Mouse (Mus musculus): ENCODE measurements around the gene Slc39a13. TPM values are rescaled to one million over a fixed set of nuclear protein-coding genes. Genes with fewer than 3 reads are reported as not detected.

Gene Slc39a13
- total RNA-seq, 2 experiments from 2014 or later: 24.2 to 31.9 TPM

DNA sequence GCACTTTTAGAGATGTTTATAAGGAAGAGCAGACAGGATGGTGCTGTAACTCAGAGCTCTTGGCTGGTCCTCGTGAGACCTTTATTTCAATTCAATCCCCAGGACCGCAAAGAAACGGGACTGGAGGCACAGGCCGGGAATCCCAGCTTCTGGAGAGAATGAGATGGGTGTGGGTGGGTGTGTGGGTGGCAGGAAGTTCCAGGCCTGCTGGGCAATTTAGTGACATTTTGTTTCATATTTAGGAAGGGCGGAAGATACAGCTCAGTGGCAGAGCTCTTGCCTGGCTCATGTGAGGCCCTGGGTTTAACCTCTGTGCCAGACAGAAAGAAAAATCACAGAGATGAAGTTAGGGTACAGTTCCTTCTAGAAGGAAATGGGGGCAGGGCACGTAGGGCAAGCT, 20.0 kb upstream of the Slc39a13 start:
- DNase-seq: no peak

DNA sequence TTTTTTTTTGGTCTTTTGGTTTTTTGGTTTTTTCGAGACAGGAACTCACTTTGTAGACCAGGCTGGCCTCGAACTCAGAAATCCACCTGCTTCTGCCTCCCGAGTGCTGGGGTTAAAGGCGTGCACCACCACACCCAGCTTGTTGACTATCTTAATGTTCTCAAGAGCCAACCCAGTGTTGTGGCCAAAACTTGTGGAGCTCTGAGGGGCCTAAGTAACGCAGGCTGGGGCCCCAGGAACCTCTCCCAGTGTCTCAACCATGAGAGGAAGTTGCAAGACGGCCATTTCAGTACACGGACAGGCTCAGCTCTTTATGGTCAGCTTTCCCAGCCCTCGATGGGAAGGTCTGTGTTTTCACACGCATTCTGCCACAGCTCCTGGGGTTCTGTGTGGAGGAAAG, 18.8 kb upstream of the Slc39a13 start:
- no peak for DNase-seq

DNA sequence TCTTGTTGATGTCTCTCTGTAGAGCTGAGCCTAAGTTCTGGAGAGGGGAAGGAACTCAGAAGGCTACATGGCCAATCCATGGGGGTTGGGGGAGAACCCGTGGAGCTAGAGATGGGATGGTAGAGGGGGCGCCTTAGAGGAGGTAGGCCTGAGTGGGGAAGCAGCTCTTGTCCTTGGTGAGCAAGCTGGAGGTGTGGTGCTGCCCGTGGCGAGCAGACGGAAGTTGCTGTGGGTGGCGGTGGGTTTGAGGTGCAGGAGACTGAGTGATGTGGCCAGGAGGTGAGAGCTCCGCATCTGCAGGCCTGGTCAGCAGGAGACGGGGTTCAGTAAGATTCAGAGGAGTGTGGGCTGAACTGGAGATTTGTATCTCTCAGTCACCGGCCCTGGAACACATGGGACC, 17.2 kb upstream of the Slc39a13 start:
- no peak for DNase-seq

DNA sequence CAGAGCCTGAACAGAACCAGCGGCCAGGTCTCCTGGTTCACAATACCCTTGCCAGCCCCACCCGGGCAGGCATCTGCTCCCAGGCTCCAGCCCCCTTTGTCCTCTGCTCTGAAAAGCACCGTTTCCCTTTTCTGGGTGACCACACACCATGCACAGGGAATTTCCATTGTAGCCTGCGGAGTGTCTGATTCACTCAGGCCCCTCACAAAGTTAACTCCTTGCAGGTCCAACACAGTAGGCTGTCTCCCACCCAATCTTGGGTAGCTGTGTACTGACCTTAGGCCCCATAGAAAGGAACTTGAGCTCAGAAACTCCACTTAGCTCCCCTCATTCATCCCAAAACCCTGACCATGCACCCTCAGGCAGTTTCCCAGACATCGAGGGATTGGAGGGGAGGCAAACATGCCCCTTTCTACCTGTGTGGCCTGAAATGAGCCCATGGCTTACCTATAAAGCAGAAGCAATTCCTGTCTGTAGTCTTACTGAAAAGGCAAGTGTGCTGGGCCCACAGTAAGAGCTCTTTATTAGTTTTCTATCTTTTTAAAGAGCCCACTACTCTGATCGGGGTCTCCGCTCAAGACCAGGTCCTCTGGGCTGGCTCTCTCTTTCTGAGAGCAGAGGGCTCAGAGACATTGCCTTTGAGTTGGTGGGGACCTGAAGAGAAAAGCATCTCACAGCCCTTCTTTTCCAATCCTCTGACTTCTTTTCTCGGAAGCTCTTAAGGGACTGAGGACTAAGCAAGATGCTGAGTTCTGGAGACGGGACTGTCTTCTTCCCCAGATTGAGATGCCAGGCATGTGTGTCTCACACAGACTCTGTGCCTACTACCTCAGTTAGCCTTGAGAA, 16.4 kb upstream of the Slc39a13 start:
- DNase-seq: no peak

DNA sequence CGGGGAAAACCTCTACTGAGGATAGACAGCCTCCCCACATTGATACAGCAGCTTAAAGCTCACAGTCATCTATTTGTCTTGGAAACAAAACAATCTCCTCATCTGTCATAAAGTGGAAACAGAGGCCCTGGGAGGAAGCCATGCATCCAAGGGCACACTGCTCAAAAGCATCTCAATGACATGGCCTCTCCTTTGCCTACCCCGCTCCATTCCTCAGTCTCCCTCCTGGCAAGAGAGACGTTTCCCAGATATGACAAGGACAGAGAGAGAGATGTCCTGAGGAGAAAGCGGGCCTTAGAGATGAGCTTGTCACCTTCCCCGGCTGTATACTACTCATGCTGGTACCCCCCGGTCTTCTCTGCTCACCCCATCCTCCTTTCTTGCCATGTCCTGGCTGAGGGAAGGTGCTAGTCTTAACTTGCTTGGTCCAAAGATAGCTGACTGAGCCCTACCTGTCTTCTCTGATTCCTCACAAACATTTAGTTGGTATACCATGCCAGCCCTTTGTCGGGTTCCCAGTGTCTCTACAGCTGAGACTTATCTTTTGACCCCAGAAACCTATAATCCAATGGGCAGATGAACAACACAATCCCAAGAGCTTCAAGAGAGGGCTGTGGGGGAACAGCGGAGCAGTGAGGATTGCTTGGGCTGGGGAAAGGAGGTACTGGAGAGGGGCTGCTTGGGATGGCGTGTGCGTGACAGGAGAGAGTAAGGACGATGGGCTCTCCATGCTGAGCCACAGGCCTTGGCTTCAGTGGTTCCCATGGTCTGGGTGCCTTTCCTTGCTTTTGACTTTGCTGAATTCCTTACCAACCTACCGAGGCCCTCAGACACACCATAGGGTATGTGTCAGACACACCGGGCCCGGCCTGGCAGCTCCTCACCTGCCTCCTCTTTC, 15.5 kb upstream of the Slc39a13 start:
- DNase-seq: no peak

DNA sequence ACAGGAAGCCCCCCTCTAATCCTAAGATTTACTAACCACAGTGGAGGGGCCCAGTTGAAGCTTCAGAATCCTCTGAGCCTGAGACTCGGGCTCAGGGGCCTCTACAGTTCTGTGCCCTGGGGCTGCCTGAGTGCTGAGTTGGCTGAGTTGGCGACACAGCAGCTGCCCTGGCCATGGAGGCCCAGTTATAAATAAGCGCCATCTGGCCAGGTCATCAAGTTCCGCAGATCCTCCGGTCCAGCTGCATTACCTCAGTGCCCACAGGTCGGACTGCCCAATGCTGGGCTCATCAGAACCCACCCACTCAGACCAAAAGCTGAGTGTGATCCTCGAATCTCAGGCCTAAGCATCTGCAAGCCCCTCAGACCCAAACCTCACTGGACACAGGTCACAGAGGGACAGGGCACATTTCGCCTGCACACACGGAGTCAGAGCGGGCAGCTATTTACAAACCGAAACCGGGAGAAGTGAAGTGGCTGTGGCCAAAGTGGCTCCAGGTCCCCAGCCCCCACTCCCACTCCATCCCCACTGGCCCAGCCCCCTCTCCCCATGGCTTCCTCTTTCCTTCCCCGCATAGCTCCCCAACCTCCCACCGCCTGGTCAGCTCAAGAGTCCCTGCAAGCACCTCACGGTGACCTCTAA, 14.1 kb upstream of the Slc39a13 start:
- no peak for DNase-seq

DNA sequence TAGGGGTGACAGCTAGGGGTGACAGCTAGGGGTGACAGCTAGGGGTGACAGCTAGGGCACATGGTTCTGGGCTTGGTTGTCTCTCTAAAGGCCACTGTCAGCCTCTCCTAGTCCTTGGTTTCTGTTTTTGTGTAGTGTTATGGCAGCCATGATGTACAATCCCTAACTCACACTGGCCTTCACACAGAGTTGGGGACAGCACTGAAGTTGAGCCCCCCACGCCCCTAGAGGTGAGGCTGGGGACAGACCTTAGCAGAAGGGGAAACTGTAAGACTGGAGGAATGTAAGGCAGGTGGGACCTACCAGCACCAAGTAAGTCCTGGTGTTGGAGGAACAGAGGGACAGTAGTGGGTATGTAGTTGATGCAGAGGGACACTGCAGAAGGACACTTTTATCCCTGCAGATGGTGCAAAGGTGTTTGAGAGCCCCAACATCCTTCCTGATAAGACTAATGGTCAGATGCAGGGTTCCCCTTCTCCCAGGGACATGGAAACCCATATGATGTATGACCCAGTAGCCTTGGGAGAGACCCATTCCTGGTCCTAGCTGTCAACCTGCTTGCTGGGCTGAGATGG, 13.2 kb upstream of the Slc39a13 start:
- DNase-seq: no peak

DNA sequence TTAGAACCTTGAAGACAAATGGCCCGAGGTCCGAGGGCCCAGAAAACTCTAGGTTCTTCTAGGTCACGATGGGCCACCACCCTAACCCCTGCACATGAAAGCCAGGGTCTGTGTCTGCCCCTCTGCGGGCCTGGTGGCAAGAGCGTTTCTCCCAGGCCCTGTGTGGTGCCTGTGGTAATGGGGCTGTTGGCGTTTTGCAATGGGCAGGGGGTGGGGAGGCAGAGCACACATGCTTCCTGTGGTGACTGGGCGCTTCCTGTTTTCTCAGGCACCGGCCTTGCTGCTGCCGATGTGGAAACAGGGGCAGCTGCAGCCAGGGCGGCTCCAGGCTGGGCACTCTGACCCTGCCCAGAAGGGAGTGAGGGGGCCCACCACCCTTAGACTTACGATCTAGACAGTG, 12.6 kb upstream of the Slc39a13 start:
- DNase-seq: peak; percentile 60 to 64

DNA sequence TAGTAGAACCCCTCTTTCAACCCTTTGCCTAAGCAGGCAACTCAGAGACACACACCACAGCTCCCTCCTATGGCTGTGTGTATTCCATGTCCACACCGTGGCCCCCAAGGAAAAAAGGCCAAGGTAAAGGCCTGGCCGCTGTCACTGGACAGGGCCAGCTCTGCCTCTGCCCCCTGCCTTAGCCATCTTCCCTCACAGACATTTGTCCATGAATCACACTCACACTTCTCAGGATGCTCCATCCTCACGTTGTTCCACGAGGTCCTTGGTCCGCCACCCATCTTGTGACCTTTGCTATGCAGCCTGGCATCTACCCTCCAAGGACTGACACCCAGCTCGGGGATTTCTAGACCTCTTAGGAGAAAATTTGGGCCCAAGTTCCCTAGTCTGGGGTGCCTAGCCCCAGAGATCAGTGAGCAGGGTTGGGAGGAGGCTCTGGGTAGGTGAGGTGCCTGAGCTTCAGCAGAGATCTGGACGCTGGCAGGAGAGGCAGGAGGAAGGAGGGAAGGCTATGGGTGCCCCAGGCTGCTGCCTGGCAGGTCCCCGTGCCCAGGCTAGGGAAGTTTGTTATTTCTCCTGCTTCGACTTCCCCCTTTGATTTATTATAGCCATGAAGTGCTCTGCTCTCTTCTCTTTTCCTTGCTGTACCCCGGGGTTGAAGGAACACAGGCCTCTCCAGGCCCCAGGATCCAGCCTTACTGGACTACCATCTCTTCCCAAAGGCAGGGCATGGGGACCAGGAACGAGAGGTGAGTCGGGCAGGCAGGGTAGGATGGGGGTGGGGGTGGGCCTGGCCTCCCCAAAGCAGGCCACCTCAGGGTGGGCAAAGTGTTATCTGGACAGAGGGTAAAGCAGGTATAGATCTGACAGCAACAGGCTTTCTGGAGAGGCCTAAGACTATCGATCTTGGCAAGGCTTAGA, 11.8 kb upstream of the Slc39a13 start, which contains the start of gene Spi1:
TSS of gene Spi1 (plus strand) at position 616 of the 921 bp plus-strand sequence.
- no peak for DNase-seq

DNA sequence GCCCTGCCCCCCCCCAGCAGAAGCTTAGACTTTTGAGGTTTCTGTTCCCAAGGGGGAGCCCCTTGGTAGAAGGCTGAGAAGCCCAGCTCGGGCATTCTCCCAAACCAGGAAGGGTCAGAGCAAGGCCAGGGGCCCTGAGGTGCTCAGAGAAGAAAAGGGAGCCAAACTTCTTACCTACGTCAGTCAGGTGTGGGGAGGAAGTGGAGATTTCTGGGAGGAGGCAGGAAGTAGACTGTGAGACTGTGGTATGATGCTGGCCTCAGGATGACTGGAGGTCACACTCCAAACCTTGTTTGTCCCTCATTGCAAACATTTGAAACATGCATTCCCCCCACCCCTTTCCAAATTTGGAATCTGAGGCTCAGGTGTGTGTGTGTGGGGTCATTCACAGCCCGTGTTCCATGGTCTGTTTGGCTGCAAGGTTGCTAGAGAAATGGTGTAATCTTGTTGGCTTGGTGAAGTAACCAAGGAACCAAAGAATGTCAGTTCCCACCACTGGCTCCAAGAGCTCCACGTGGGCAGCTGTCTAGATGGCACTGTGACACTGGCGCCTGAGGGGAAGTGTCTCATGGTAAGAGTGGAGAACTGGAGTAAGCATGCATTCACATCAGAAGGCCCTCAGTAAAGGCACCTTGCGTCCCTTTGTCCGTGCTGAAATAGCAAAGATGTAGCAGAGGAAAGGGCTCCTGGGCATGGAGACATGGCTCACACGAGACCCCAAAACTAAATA, 10.7 kb upstream of the Slc39a13 start:
- DNase-seq: no peak

DNA sequence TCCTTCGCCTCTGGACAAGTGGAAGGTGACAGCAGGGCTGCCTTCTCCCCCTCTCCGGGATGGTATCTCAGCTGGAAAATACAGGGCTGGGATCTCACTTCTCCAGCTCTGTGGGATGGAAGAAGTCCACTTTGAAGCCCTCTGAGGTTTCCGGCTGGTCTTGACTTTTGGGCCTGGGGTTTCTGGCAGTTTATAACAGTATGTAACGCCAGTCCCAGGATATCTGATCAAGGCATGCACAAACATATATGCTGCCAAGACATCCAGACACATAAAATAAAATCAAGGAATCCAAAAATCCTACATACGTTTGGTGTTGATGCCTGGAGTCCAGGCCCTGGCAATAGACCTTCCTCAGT, 8.8 kb upstream of the Slc39a13 start:
- DNase-seq: no peak

DNA sequence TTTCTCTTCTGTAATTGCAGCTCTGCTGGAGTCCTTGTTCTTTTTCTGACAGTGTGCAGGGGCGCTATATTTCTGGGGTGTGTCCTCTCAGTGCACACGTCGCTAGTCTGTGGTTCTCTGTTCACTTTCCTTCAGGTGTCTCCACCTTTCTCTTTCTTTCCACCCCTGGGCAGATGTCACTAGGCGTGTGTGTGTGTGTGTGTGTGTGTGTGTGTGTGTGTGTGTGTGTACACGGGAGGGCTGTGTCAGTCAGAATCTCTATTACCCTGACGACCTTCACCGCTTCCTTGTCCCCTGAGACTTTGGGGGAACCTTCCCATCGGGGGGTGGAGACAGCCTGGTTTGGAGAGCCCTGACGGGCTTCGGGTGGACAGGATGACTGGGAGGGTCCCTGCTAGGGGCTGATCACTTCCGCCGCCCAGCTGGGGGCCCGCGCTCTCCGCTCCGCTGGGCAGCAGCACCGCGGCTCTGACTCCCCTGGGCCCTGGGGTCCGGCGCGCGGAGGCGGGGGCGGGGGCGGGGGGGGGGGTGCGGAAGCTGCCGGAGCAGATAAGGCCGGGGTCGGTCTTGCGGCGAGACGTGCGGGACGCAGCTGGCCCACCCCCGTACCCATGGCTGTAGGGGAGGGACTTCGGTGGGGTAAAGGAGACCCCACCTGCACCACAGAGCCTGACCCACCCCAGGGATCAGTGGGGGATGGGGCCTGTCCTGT, 8.3 kb upstream of the Slc39a13 start:
- no peak for DNase-seq

DNA sequence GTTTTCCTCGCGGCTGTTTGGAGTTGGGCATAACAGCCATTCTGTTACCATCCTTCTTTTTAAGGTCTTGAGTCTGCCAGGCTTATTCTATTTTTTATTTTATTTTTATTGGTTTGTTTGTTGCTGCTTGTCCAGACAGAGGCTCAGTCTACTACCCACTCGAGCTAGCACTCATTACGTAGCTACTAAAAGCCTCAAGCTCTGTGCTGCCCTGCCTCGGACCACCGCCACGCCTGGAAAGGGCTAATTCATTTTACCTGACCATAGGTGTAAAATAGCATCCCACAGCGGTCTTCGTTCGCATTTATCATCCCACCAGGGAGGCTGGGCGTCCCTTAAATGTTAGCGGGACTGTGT, 7.7 kb upstream of the Slc39a13 start:
- DNase-seq: no peak

DNA sequence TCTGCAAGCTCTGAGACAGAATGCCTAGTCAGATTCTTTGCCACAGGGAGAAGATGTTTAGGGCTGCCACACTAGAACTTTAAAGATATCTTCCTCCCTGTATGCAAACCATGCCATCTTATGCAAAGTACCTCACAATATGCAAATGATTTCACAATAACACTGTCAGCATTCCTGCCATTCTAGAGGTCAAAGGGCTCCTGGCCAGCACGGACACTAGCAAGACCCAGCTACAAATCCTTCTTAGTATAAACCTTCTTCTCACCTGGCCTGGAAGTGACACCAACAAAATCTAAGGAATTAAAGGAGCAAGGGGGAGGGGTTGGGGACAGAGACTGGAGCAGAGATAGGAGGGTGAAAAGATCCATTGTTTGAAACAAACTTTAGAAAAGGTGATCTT, 1.9 kb upstream of the Slc39a13 start:
- no peak for DNase-seq

DNA sequence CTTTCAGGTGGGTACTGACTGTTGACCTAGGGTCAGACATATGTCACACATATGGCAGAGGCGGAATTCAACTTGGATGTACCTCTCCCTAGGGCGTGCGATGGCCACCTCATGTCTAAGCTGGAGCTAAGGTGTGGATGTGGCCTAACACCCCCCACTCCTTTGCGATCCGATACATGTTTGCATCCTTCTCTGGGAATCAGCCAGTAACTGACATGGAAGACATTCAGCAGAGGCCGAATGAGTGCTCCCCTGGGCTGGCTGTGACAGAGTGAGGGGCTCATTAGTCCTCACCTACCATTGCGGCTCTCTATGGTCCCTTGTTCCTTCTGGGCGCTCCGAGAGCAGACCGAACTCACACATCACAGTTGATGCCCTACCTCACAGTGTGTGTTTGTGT, 842 bp upstream of the Slc39a13 start:
- no peak for DNase-seq

DNA sequence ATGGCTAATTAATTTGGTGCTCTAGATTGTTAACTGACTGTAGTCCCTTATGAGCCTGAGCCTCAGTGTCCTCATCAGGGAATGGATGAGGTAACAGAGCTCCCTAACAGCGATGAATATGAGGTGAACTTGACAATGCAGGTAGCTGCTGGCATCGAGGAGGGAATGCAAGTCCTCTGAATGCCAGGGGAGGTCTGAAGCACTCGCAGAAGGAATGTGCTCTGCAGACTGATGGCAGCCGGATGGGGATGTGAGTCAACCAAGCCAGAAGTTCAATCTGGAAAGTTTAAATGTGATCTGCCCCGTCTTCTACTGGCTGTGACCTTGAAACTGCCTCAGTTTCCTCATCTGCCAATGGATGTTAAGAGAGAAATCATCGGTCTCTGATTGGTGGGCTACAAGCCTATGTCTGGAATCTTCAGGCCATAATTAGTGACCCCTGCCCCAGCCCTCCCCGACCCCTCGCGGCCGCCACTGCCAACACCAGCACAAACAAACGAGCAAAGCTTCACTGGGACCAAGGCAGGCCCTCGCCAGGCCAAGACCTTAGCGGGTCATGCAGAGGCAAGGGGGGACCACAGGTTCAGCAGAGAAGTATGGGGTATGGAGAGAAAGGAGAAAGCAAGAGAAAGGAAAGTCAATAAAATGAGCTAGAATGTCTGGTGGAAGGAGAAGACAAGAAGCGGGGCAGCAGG, 764 bp downstream of the Slc39a13 start:
- peak in 1 of 2 experiments; percentile 31 for DNase-seq

DNA sequence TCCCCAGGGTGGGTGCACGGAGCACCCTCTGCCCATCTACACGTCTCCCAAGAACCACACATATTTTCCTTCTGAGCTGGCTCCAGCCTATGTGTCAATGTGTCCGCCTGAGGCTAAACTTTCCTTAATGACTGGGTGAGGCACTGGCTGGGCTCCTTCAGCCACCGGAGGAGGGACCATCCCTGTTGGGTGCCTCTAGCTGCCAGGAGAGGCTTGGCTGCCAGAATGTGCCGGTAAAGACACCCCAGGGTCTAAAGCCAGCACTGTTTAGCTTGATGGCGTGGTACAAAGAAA, 1.4 kb downstream of the Slc39a13 start:
- no peak for DNase-seq

DNA sequence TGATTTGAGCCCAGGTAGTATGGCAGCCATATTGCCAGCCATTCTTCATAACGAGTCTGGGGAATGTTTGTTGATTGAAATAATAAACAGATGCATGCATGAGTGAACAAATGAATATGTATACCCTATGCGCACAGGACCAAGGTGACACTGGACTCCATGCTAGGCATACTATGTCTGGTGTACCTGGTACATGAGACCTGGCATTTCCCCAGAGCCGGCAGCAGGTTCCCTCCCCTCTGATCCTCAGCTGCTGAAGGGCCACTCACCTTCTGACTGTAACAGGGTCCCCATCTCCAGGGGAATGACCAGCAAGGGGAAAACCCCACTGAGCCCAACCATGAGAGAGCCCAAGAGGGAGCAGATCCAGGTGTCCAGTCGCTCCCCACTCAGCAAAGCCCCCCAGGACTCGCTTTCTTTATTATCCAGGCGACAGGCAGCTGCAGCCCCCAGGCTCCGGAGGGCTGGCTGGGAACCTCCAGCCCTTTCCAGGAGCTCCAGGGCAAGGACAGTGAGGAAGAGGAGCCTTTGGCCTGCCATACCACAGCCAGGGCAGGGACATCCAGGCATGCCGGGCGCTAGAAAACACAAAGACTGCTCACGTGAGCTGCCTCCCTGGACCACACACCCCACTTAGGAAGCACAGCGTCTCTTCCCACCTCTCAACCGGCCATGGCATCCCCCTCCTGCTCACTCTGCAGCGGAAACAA, 1.9 kb downstream of the Slc39a13 start:
- DNase-seq: no peak

DNA sequence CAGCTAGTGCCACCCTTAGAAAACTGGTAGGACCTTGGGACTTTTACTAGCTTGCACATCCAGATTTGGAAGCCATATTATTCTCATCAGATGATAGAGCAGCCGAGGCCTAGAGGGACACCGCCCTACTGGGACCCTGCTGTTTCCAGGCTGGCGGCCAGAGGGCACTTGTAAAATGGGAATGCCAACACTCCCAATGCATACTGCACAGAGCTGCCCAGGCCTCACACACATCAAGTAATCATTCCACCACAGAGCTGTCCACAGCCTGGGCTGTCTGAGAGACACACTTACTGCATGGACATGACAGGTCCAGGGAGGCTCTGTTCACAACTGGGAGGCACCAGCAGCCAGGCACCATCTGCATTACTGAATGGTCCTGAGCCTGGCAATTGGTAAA, 3.8 kb downstream of the Slc39a13 start:
- no peak for DNase-seq

Data from adrenal gland, postnatal 36 days (tissue).